Mouse (Mus musculus) frontal cortex, adult 2 months (tissue): ENCODE results near the gene Inafm1. TPM values are rescaled to one million over a fixed set of nuclear protein-coding genes. Genes with fewer than 3 reads are reported as not detected.
"Not testable (repeated sequence)": the region's sequence is repeated elsewhere in the genome, so short reads cannot be mapped to it uniquely, and the experiment has no call there.

ENCODE experiments used
- DNase-seq, 2 experiments: peaks; one replicate each; pipeline ENCODE4 v3.0.0; 2022; ENCODE audit warnings: low spot score in 1 of 2; ENCODE audit errors: extremely low spot score in 1 of 2
- polyA plus RNA-seq: library from polyadenylated mRNA; depleted of rRNA; stranded (reverse); fragments of >200 nt; gene quantifications from 2 replicates; pipeline ENCODE4 v1.2.3, GENCODE M21; 2012; rRNA removed

Inafm1 gene
- 57.6 and 58.4 TPM in 2 replicates for polyA plus RNA-seq

DNA sequence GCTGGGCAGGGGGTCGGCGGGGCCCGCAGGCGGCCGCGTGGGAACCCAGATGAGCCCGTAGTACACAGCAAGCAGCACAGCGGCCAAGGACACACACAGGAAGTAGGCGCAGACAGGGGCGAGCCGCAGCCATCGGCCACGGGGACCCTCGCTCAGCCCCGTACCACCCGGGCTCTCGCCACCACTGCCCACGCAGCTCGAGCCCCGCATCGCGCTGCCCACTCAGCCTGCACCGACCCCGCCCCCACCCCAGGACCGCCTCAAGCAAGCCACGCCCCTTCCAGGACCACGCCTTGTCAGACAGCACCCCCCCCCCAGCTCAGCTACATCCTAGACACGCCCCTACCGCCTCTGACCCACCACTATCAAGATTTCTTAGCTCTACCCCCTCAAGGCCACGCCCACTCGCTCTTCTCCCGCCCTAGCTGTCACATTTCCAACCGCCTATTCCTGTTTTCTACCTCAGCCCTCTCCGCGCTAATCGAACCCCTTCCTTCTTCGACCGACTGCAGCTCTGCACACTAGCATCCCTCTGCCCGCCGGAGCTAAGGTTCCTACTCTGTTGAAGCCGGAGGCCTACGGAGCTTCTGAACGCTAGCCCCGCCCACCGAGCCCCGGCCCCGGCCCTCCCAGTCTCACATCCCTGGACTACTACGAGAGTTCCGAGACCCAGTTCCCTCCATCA is at the start of gene Inafm1:
TSS of gene Inafm1 (minus strand) at position 537 of the 685 bp plus-strand sequence.
- peak; percentile 73 to 87 for DNase-seq

GRCm38 (mm10) chr7:16320479-16320878 is 47.1 kb upstream of the Inafm1 start:
- no peak for DNase-seq

- DNase-seq = no peak
These were observed 45.8 kb upstream of the Inafm1 start for GRCm38 (mm10) chr7:16319216-16319615.

DNA sequence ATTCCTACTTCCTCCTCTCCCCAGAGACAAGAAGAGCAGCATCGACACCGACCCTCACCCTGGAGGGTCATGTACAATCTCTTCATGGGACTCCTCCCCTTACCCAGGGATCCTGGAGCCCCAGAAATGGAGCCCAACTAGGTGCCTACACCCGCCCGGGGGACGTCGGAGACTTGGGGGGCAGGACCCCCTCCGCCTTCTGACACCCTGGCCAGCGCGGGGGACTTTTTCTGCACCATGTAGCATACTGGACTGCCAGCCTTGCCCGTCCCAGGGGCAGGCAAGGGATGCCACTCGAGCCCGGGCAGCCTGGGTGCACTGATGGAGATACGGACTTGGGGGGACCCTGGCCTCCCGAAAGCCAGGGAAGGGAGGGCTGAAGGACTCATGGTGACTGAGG is 43.7 kb upstream of the Inafm1 start:
- DNase-seq = no peak

- DNase-seq = no peak
These were observed 41.9 kb upstream of the Inafm1 start for GRCm38 (mm10) chr7:16315222-16315759.

DNA sequence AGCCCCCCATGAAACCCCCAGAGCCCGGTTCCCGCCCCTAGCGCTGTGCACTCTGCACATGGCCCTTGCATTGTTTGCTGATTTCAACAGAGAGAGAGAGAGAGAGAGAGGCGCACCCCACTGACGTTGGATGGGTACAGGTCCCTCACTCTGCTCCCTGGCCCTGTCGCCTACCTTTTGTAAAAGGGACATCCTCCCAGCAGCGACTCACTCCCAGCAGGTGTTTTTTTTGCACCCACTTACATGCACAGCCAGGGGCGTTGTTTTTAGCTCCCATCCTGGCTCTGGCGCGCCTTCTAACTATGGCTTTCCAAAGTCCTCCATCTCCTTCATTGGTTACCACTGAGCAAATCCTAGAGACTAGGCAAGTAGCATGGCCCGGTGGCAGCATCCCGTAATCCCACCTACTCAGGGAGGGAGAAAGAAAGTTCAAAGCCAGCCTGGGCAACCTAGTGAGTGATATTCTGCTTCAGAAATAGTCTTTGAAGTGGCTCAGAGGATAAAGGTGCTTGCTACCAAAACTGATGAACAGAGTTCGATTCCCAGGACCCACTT is 40.9 kb upstream of the Inafm1 start:
- DNase-seq = no peak

DNA sequence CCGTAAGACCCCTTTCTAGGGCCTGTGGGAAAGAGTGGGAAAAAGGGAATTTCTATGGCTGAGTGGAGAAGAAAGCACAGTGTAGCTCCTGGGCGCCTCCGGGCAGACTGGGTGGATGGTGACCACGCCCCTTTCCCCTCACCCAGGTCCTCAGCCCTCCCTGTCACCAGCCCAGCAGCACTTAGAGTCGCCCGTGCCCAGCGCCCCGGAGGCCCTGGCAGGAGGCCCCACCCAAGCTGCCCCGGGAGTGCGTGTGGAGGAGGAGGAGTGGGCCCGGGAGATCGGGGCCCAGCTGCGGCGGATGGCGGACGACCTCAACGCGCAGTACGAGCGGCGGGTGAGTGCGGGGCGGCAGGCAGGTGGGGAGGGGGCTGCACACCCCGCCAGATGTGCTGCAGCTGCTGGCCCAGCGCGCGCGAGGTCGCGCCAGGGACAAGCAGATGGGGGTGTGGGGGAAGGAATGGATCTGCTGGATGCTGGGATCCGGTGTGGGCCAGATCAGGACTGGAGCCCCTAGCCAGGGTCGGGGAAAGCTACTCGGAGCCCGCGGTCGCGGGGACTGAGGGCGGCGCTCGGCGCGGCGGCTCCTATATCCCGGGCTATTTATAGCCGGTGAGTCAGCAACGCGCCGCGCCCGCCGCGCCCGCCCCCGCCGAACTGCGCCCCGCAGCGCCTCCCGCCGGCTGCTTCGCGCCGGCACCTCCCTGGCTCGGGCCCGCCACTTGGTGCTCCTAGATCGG is 40.2 kb upstream of the Inafm1 start:
- DNase-seq = peak in 1 of 2 experiments; percentile 84

DNA sequence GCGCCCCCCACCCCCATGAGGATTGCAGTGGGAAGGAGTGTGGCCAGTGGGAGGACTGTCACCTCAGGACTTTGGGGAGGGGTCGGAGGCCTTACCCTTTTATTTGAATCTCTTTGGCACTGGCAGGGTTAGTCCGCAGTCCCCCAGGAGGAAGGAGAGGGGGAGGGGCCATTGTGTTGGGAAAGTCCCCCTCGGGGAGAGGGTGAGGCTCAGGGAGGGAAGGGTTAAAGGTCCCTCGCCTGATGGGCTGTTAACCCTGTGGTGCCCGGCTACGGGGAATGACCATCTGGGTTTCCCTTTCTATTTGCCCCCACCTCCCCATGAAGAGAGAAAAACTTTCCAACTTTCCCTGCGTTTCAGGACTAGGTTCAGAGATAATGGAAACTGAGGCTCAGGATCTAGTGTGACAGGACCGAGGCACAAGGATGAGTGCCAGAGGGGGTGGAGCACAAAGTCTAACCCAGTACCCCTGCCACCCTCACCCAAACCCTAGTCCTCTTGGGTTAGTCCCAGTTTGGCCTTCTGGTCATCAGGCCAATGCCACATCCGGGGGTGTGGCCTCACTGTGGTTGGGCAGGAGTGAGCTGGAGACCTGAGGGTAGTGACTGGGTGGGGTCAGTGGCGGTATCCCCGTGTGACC is 39.4 kb upstream of the Inafm1 start:
- no peak for DNase-seq

- no peak for DNase-seq
These were observed 38.7 kb upstream of the Inafm1 start for GRCm38 (mm10) chr7:16312011-16312671.

DNA sequence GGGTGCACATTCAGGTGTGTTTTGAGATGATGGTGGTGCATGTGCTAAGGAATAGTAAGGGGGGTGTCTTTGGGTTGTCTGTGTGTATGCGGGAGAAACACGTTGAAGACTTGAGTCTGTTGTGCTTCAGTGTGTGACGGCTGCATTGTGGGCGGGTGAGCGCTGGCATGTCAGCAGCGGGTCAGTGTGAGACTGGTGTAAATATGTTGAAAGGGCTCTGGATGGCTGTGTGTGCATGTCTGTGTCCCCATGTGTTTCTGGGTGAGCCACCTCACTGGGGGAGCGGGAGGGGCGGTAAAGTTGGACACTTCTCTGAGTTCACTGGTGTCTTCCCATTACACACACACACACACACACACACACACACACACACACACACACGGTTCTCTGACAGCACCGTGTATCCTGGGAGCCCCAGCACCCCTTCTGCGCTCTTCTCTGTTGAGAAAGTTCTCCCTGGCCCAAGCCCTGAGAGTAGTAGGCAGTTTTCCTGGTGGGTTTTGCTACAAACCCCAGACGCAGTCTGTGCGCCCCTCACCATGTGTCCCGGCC is 38.1 kb upstream of the Inafm1 start:
- peak in 1 of 2 experiments; percentile 37 for DNase-seq

GRCm38 (mm10) chr7:16310521-16311452 is 37.4 kb upstream of the Inafm1 start:
- DNase-seq = peak in 1 of 2 experiments; percentile 66

- DNase-seq = peak in 1 of 2 experiments; percentile 80
These were observed 36.7 kb upstream of the Inafm1 start for GRCm38 (mm10) chr7:16310020-16310520.

GRCm38 (mm10) chr7:16309318-16310019 is 36.1 kb upstream of the Inafm1 start:
- DNase-seq = peak in 1 of 2 experiments; percentile 82

DNA sequence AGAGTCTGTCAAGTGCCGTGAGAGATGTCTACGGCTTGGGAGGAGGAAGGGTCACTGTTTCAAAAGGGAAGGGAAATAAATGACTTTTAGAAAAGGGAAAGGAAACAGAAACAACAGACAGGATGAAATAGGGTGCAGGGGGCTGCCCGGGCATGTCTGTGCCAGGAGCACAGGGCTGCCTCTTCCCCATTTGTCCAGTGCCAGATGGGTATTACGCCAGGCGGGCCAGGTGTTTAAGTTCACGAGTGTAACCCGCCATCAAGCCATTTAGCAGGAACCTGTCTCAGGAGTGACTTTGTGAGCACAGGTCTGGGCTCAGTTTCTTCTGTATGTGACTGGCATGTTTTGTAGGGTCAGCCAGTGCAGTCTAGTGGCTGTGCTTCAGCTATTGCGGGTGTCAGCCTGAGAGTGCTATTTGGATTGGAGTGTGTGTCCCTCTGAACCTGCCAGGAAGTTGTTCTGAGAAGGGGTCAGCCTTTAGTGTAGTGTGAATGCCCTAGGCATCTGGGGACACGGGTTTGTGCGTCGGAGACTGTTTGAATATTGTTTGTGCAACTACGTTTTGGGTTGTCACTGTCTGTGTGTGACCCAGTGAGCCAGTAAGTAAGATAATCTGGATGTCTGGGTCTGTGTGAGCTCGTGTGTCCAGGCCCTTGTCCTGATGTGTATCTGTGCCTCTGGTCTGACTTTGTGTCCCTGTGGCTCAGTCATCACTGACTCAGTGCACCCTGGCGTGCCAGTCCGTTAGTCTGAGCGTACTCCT is 35.3 kb upstream of the Inafm1 start:
- DNase-seq = no peak

- DNase-seq = not testable (repeated sequence)
These were observed 34.7 kb upstream of the Inafm1 start, which contains the start of gene Bbc3 for GRCm38 (mm10) chr7:16308093-16308492. TSS of gene Bbc3 (plus strand) at chr7:16308393.

DNA sequence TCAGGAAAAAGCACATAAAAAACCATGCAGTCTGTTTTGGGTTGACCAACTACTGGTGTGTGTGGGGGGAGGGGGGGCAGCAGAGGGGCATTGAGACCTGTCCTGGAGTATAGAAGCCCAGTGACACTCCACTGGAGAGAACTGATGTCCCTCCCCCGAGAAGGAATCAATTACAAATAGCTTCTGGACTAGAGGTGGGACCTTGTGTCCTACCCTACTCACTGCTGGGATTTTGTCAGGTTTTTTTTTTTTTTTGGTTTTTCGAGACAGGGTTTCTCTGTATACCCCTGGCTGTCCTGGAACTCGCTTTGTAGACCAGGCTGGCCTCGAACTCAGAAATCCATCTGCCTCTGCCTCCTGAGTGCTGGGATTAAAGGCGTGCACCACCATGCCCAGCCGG is 33.7 kb upstream of the Inafm1 start:
- DNase-seq = not testable (repeated sequence)

GRCm38 (mm10) chr7:16299419-16300035 is 26.1 kb upstream of the Inafm1 start:
- peak; percentile 90 to 97 for DNase-seq
